Comparison of ENCODE assay signal across 27 mouse cellular contexts in the genomic region with DNA sequence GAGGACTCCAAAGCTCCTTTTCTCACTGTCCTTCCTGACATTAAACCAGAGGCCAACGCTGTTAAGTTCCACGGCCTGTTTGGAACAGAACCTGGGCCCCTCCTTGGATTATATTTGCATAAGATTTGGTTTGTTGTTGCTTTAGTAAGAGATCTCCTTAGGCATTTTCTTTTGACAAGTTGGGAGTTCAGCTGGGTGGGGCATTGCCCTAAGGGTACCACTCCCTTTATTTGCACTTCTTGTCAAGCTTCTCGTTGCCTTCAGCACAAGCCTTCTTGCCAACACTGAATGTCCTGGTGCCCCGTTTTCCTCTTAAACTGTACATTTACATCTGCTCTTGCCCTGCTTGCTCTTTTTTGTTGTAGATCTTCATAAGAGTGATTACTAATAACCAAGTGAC.
DNase-seq lines count a peak whose midpoint lies in the region; ATAC-seq and TF ChIP-seq lines count a peak whose summit lies in the region.
"Had no signal": no experiment of that assay in that cellular context is flagged by ENCODE, and none has a peak within 500 bp of the region (broad histone marks: within the 10 kb centered on the region; RNA-seq: fewer than 3 reads in every experiment).

No protein-coding gene starts in this region.

- H3K27ac ChIP-seq in lung, postnatal 0 days (ENCODE audit: low read length): no peak overlapping the region
- H3K27ac ChIP-seq in ES-E14 (ENCODE audit: insufficient read depth, low read depth, low read length, poor library complexity, severe bottlenecking): no peak overlapping the region
- no peak overlapping the region for H3K27ac ChIP-seq in midbrain, embryonic 11.5 days (ENCODE audit: low read depth, low read length)
- H3K27ac ChIP-seq: embryonic facial prominence, embryonic 13.5 days; embryonic facial prominence, embryonic 15.5 days; forebrain, embryonic 10.5 days; forebrain, embryonic 12.5 days had no signal

- TF ChIP-seq CTCF in lung, postnatal 0 days (IDR thresholded peaks at IDR 0.05): no peak

- WGBS in lung, postnatal 0 days: 63% methylated on average over 4 of the region's 4 CpGs
- 91% methylated on average over 4 of the region's 4 CpGs for WGBS in midbrain, embryonic 11.5 days

- H3K36me3 ChIP-seq in lung, postnatal 0 days (ENCODE audit: insufficient read depth, low read length): no peaks in the 10 kb centered on the region
- H3K36me3 ChIP-seq in ES-E14 (ENCODE audit: control insufficient read depth, insufficient read depth, low read length, poor library complexity, severe bottlenecking): no peaks in the 10 kb centered on the region
- no peaks in the 10 kb centered on the region for H3K36me3 ChIP-seq in midbrain, embryonic 11.5 days (ENCODE audit: control insufficient read depth, insufficient read depth, low read length)
- H3K36me3 ChIP-seq: embryonic facial prominence, embryonic 13.5 days; embryonic facial prominence, embryonic 15.5 days; forebrain, embryonic 10.5 days; forebrain, embryonic 12.5 days had no signal

- DNase-seq in lung, postnatal 0 days (ENCODE audit: low spot score): peak; percentile 27
- no peak for DNase-seq in lung, postnatal 36 days
- DNase-seq in ES-E14 (ENCODE audit: low read depth, low spot score) (peak; percentile 65), ZHBTc4 (ENCODE audit: low read depth, low spot score) (peak; percentile 89)
- DNase-seq in gastrocnemius, postnatal 25 days: no peak
- DNase-seq in midbrain, embryonic 11.5 days (ENCODE audit: low spot score, missing footprints): no peak
- no peak for DNase-seq in frontal cortex, postnatal 10 days (ENCODE audit: low spot score in 2 of 2)
- DNase-seq: adrenal gland, adult 2 months; adrenal gland, postnatal 10 days; adrenal gland, postnatal 25 days; B cell, adult 2 months; cerebellum, adult 11 months; cerebellum, adult 18-20 months; cerebellum, adult 8-10 months; cerebellum, adult 9-11 months; cerebellum, postnatal 14 days; cerebellum, postnatal 36 days; embryo, embryonic 11 days had no signal

- no peaks in the 10 kb centered on the region for H3K4me1 ChIP-seq in lung, postnatal 0 days (ENCODE audit: insufficient read depth, low read depth, low read length)
- H3K4me1 ChIP-seq in ES-E14 (ENCODE audit: control insufficient read depth in 2 of 2, insufficient read depth in 2 of 2, low read length in 2 of 2, poor library complexity in 1 of 2): peaks cover 2 to 5% of the 10 kb centered on the region in 2 experiments; a peak in 1 of 4 replicates
- H3K4me1 ChIP-seq in midbrain, embryonic 11.5 days (ENCODE audit: control insufficient read depth, insufficient read depth, low read length): no peaks in the 10 kb centered on the region
- H3K4me1 ChIP-seq: embryonic facial prominence, embryonic 15.5 days; forebrain, embryonic 10.5 days had no signal

- no peak overlapping the region for H3K9ac ChIP-seq in lung, postnatal 0 days (replicated peaks; ENCODE audit: low read depth)
- H3K9ac ChIP-seq in ES-E14 (ENCODE audit: insufficient read depth, low read depth, low read length, poor library complexity, severe bottlenecking): no peak overlapping the region
- H3K9ac ChIP-seq in midbrain, embryonic 11.5 days (ENCODE audit: low read length): no peak overlapping the region
- H3K9ac ChIP-seq: embryonic facial prominence, embryonic 13.5 days; embryonic facial prominence, embryonic 15.5 days; forebrain, embryonic 12.5 days had no signal

- TF ChIP-seq EP300 in lung, postnatal 0 days (IDR thresholded peaks at IDR 0.05): no peak

- no peak for ATAC-seq in lung, postnatal 0 days
- ATAC-seq in midbrain, embryonic 11.5 days (ENCODE audit: low FRiP score): no peak
- ATAC-seq: CD4-positive, CD25-positive, alpha-beta regulatory T cell, adult 4 months; forebrain, embryonic 14.5 days; forebrain, embryonic 16.5 days had no signal

- in situ Hi-C loops in ES-E14 (cut with MboI; ENCODE audit: low sequenced_read_pairs in 2 of 2, unreplicated experiment in 2 of 2): no loop called here

- no peak overlapping the region for H3K4me3 ChIP-seq in lung, postnatal 0 days (ENCODE audit: low read depth, low read length)
- H3K4me3 ChIP-seq in ES-E14 (ENCODE audit: insufficient read depth in 1 of 2, low read depth in 1 of 2, low read length in 2 of 2, poor library complexity in 1 of 2, severe bottlenecking in 1 of 2): no peak overlapping the region
- no peak overlapping the region for H3K4me3 ChIP-seq in midbrain, embryonic 11.5 days (ENCODE audit: low read depth, low read length)
- H3K4me3 ChIP-seq: embryonic facial prominence, embryonic 13.5 days; embryonic facial prominence, embryonic 15.5 days; erythroblast, embryonic 14.5 days; forebrain, embryonic 10.5 days; forebrain, embryonic 12.5 days had no signal

- H3K9me3 ChIP-seq in lung, postnatal 0 days (ENCODE audit: low read length): no peaks in the 10 kb centered on the region
- no peaks in the 10 kb centered on the region for H3K9me3 ChIP-seq in ES-E14 (ENCODE audit: control insufficient read depth, insufficient read depth, low read depth, low read length)
- no peaks in the 10 kb centered on the region for H3K9me3 ChIP-seq in midbrain, embryonic 11.5 days (ENCODE audit: control insufficient read depth, low read length)
- H3K9me3 ChIP-seq: embryonic facial prominence, embryonic 13.5 days; embryonic facial prominence, embryonic 15.5 days; forebrain, embryonic 10.5 days; forebrain, embryonic 12.5 days had no signal

- H3K4me2 ChIP-seq in lung, postnatal 0 days (replicated peaks; ENCODE audit: low read depth, low read length): no peak overlapping the region
- no peak overlapping the region for H3K4me2 ChIP-seq in midbrain, embryonic 11.5 days
- H3K4me2 ChIP-seq: embryonic facial prominence, embryonic 13.5 days; embryonic facial prominence, embryonic 15.5 days; forebrain, embryonic 12.5 days had no signal

- H3K27me3 ChIP-seq in lung, postnatal 0 days (replicated peaks; ENCODE audit: insufficient read depth, low read length): no peaks in the 10 kb centered on the region
- H3K27me3 ChIP-seq in midbrain, embryonic 11.5 days (ENCODE audit: control insufficient read depth, insufficient read depth, low read length): no peaks in the 10 kb centered on the region
- H3K27me3 ChIP-seq: CH12.LX; embryonic facial prominence, embryonic 13.5 days; embryonic facial prominence, embryonic 15.5 days; forebrain, embryonic 12.5 days had no signal

TF ChIP-seq in ES-E14, 5 proteins besides CTCF, POLR2A, EP300 and RAD21:
- TF ChIP-seq HCFC1 (IDR thresholded peaks at IDR 0.05; ENCODE audit: borderline replicate concordance, insufficient read depth, low read length): no peak
- no peak for TF ChIP-seq MAFK (IDR thresholded peaks at IDR 0.05; ENCODE audit: insufficient read depth, low read depth, low read length)
- TF ChIP-seq CHD2 (IDR thresholded peaks at IDR 0.05; ENCODE audit: low read depth, low read length): no peak
- TF ChIP-seq ZNF384 (IDR thresholded peaks at IDR 0.05; ENCODE audit: low read depth, low read length): no peak
- TF ChIP-seq ZC3H11A (IDR thresholded peaks at IDR 0.05; ENCODE audit: borderline replicate concordance, low read depth, low read length): no peak

Comparison
In these comparisons a context has a peak if more than half of its experiments do, and no peak if none do; other contexts are left out.
1. DNase-seq: peak in lung, postnatal 0 days (single experiment), ES-E14 (single experiment) and ZHBTc4 (single experiment); none in lung, postnatal 36 days (single experiment), gastrocnemius, postnatal 25 days (single experiment), midbrain, embryonic 11.5 days (single experiment) and frontal cortex, postnatal 10 days (0 of 2).